Mouse (Mus musculus) CD4-positive helper T cell, adult 2 months (primary cell): Measurements from ENCODE around the gene Ccsap.
"Not testable (repeated sequence)": the region's sequence is repeated elsewhere in the genome, so short reads cannot be mapped to it uniquely, and the experiment has no call there.

Experiments used
- DNase-seq: peaks from one replicate; pipeline ENCODE4 v3.0.0-alpha.2; 2012; ENCODE audit warnings: low read depth, missing footprints, low spot score

Ccsap gene

DNA sequence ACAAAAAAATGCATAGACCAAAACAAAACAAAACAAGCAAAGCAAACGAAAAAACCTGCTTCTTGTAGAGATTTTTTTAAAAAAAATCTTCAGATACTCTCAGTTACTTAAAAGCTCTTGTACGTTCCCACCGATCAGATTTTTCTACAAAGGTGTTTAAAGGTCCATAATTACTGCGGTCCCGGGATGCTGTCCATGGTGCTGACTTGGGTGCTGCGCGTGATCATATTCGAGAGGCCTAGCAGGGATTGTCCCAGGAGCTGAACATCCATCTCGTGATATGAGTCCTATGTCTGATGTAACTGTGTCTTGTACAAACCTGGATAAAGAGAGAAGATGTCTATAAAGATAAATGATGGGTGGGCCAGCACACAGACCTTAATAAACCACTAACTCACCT lies 21.5 kb downstream of the Ccsap start:
- no peak for DNase-seq

DNA sequence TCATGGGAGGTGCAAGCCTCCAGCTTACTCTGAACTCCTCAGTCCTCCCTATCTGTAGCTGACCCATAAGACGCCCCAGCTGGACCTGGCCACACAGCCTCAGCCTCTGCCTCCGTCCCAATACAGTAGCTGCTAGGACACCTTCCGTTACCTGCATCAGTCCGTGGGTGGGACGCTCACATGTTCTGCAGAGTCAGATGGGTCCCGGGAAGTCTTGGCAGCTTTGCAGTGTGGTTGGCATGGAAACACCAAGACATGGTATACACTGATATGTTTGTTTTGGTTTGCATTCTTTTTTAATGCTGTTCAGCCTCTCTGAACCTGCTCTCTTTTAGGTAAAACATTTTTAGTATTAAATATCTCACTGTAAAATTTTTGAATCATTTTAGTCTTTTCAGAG lies 23.7 kb downstream of the Ccsap start:
- DNase-seq, result no peak

DNA sequence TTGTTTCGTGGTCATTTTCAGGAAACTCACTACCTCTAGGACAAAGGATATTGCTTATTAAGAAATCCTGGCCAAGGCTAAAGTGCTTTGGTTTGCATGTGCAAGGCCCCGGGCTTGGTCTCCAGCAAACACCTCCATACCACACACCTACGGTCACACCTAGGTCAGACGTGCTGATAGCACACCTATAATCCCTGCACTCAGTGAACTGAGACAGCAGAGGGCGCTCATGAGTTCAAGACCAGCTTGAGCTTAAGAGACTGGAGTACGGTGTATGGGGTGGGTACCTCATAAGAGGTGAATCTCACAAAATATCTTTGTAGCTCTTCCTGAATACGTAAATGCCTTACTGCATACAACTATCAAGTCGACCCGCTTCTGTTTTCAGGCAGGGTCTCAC lies 24.6 kb downstream of the Ccsap start:
- peak; percentile 68 for DNase-seq

DNA sequence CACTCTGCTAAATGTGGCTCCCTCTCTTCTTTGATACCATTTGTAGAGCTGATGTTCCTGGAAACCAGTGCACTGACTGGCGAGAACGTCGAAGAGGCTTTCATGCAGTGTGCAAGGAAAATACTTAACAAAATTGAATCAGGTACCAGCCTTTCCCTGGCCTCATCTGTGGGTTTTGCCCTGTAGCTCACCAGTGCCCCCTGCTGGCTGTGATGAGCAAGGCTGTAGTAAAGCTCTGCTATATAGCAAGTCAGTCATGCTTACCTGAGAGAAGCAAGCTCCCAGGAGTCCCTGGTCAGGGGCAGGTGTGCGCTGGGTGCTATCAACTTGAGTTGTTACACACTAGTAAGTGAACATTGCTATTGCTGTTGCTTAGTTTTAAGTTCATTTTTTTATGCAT lies 27.3 kb downstream of the Ccsap start:
- DNase-seq, result peak; percentile 56

DNA sequence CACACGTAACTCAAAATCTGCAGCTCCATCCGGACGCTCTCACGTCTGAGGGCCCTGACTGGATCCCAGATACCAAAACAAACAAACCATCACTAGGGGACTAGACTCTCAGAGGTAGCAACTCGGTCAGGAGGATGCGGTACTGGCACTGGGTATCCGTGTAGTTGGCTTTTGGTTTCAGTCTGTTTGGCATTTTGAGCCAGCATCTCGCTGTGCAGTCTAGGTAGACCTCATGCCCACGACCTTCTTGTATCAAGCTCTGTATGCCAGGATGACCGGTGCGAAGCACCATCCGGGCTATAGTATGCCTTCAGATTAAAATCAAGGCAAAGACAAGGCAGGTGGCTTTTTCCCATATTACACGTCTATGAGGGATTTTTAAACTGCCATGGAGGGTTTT lies 32.5 kb downstream of the Ccsap start:
- DNase-seq, result no peak

DNA sequence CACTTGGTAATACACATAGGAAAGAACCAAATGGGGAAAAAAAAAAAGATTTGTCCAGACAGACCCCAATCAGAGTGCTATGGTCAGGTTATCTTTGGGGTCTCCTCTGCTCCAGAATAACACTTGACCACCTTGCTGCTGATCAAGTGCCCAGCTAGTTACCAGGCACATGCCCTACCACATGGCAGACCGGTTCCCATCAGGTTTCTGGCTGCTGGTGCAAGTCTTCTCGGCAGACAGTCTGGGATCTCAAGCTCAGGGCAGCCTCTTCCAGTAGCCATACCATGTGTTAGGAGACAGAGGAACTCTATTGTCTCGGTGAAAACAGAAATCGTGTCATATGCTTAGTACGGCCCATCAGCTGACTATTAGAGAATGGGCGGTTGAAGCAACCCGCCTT lies 33.3 kb downstream of the Ccsap start:
- DNase-seq, result no peak

DNA sequence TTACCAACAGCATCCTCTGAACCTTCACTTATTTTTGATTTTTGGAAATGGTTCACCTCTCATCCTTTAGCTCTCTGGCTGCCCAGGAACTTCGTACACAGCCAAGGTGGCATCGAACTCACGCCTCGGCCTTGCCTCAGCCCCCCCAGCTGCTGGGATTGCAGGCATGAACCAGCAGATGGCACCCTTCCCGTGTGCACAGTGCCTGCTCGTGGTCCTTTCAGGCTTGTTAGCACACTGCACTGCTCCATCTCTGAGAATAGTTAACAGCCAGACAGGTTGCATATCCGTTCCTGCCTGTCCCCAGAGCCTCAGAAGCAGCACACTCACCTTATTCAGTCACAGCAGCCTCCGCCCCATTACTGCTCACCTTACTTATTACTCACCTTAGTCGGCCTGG lies 34.0 kb downstream of the Ccsap start:
- no peak for DNase-seq

DNA sequence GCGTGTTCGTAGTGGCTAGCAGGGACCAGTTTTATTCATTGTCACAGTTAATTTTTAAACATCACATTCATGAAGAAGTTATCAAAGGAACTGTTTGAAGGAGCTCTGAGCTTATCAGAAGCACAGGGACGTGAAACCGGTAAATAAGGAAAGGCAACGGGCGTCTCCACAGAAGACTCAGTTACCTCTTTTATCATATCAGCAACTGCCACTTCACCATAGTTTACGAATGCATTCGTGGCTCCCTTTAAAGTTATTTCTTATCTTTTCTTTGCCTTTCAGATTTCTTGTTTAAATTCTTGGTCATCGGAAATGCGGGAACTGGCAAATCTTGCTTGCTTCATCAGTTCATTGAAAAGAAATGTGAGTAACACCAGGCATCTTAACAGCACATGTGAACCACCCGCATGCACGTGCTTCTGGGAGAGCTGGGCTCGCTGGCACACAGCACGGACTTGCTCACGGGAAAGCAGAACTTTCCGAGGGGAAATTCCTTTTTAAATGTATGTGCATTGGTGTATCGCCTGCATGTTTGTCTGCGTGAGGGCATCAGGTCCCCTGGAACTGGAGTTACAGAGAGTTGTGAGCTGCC lies 36.4 kb downstream of the Ccsap start:
- no peak for DNase-seq

DNA sequence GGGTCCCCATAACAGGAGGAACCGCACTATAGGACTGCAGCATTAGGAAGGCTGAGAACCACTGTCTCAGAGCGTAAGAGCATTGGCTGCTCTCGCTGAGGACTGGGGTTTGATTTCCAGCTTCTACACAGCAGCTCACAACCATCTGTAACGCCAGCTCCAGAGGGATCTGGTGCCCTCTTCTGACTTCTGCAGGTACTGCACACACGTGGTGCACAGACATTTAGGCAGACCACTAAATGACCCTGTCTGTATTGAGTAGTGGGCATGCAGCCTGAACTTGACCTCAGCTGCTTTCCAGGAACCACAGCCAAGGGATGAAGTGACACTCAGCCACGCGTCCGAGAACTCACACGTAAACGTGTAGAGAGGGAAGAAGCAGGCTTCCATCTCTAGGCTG lies 36.9 kb downstream of the Ccsap start:
- DNase-seq, result no peak

DNA sequence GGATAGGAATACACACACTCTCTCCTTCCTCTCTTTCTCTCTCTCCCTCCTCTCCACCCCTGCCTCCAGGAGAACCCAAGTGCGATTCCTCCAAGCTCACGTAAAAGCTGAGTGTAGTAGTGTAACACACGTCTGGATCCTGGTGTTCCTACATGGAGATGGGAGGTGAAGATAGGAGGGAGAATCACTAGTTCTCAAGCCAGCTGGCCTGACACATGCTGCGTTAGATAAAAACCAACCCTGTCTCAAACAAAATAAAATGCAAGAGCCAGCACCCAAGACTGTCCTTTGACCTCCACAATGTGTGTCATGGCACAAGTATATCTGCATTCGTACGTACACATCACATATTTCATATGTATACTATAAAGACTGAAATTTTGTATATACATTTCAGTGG lies 39.2 kb downstream of the Ccsap start:
- DNase-seq, result no peak

DNA sequence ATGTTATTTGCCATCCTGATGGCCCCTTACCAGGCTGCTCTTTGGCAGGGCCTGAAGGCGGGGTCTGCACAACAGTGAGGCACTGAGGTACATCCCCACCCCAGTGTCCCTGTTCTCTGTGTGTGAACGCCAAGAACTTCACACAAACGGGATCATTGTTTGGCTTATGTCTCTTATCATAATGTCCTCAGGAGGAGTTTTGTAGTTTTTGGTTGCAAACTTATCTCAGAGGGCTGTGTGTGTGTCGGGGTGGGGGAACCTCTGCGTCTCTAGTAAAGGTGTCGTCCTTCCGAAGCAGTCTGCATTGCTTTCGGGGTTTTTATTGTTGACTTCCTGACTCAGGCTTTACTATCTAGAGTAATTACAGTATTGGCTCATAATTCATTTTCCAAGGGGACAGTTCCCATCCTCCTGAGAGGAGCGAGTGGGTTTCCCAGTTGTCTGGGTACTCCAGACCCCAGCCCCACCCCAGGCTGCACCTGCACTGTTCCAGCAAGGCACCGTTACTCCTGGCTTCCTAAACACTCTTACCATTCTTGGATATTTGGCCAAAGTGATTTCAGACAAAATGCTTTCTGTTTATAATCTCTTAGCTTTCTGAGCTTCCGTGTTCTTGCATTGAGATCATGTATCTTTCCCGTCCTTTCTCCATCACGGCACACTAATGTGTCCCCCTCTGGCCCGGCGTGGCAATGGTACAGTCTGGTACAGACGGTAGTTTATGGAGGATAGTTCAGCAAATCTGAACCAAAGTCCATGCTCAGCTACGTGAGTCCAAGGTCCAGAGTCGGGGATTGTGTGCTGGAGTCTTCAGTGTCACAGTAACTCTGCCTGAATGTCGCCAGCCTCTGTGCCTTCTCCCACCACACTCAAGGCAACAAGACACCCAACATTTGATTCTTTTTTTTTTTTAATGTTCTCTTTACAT lies 40.1 kb downstream of the Ccsap start:
- DNase-seq, result no peak

DNA sequence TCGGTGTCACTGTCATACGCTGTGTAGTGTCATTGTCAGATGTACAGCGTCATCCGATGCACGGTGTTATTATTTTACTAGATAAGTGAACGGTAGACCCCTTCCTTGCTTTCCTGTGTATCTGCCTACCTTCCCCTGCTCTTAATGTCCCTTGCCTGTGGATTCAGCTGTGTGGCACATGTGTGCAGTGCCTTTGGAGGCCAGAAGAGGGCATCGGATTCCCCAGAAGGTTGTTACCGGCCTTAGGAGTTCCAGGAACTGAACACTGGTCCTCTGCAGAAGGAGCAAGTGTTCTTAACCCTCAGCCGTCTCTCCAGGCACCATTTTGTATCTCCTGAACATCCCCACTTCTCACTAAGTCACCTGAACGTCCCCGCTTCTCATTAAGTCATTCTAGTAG lies 42.3 kb downstream of the Ccsap start:
- DNase-seq, result no peak

DNA sequence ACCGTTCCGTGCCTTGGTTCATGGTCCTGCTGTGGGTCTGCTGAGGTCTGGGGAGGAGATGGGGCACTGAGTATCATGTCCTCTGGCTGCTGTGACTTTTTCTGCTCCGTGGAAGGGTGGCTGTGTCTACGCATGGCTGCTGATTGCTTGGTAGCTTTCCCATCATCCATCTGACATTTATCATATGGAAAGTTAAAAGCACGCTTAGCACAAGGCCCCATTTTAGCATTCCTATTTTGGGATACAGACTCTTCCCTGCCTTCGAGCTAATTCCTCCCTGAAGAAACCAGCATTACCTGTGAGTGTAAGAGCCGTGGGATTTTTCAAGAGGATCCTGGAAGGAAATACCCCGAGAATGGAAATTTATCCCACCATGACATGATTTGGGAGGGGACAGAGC lies 43.1 kb downstream of the Ccsap start:
- no peak for DNase-seq

DNA sequence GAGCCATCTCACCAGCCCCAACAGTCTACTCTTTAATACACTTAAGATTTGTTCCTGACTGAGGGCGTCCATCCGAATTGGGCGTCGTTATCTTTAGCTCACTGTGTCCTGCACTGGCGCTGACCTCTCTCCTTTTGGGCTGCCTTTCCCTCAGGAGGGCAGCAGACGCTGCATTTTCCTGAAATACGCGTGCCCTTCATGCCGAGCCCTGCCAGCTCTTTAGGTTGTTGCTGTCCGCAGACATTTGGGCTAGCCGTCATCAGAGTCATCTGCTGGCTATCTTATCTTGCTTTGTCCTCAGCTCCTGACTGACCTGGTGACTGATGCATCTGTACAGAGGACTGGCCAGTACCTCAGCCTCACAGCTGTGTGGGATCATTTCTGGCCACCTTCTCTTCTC lies 44.7 kb downstream of the Ccsap start:
- no peak for DNase-seq

DNA sequence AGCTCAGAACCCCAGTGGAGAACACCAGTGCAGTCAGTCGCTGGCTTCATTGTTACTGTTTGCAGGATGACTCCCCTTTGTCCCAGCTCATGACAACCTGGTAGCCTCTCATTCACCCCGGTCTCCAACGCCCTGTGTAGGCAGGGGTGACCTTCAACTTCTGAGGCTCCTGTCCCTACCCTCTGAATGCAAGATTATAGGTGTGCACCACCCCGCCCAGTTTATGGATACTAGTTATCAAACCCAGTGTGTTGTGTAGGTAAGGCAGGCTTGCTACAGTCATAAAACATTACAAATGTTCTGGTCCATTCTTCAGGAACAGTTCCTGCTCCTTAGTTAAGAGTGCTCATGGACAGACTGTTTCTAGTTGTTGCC lies 46.1 kb downstream of the Ccsap start:
- no peak for DNase-seq

DNA sequence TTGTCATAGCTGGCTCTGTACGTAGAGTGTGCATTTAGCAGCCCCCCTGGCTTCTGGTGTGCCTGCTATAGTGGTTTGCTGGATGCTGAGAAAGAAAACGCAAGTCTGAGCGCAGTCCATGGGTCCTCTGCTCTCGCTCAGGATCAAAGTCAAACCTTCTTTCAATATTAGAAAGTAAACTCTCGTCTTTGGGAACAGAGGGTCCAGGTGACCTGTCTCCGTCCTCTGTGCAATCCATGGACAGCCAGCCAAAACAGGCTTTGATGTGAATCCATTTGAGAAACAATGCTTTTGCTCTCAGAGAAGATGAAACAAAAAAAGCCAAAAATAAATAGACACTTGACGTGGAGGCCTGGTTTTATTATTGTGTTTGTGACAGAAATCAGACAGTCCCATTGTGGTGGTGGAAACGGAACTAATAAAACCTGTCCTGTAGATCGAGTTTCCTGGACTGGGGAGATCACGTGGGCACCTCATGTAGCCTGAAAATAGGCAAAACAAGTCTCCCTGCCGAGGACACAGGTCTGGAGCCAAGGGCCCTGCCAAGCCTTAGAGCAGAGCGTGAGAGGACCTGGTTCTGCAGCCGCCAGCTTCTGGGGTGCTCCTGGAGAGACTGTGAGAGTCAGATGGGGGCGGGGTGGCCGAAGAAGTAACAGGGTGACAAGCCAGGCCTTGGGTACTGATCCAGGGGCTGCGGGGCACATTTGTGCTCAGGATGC lies 46.7 kb downstream of the Ccsap start:
- DNase-seq, result no peak

DNA sequence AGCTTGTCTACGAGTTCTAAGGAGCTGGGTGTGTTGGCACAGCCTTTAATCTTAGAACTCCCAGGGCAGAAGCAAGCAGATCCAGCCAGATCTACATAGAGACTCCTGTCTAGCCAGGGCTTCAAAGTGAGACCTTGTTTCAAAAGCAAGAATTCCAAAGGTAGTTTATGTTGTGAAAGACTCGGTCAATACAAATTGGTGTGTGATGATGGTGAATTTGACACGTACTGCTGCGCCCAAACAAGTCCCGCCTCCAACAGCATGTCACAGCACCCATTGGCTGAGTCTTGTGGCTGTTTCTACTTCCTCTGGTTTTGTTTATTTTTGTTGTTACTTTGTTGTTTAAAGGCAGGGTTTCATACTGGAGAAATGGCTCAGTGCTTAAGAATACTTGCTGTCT lies 47.8 kb downstream of the Ccsap start:
- DNase-seq, result no peak

DNA sequence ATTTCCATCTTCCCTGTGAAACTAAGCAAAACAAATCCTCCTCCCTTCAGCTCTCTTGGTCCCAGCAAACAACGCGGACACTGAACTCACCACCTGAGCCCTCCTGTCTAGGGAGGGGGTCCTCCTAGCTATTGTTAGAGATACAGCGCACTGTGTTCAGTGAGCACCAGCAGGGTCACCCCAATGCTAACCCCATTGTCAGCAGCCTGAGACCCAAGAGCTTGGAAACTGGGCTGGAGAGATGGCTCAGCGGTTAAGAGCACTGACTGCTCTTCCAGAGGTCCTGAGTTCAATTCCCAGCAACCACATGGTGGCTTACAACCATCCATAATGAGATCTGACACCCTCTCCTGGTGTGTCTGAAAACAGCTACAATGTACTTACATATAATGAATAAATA lies 50.7 kb downstream of the Ccsap start:
- DNase-seq, result not testable (repeated sequence)

DNA sequence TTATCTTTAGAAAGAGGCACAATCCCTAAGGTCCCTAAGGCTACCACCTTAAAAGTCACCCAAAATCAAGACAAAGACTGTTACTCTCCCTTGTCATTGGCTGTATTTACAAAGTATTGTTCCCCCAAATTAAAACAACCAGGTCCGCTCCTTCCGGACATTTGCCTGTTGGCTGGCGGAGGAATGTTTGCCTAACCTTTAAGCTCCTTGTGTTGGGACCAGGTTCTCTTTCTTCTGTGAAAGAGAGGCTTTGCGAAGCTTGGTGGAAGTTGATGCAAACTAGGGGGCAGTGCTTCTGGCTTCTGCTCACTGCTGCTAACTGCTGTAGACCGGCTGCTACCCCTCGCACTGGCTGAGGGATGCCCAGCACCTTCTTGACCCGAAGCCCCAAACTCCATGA lies 51.3 kb downstream of the Ccsap start:
- no peak for DNase-seq

DNA sequence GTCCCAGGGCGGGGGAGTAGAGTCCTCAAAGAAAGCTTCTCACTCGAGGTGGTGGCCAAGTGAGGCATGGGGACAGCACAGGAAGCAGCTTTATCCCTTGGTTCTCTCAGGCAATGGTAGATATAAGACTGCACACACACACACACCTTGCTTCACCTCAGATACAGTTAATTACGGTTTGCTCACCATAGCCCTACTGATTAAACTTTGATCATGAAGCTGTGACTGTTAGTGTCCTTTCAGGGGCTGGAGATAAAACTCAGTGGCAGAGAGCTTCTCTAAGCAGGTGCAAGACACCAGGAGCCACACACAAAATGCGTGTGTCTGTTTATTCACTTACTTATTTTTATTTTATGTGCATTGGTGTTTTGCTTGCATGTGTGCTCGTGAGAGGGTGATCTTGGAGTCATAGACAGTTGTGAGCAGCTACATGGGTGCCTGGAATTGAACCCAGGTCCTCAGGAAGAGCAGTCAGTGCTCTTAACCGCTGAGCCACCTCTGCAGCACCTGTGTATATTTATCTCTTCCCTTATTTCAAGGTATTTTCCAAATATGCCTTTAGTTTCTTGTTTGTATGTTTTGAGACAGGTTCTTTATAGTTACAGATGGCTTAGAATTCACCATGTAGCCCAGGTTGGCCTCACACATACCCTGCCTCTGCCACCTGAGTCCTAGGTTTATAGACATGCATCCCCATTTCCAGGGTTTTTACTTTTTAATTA lies 52.0 kb downstream of the Ccsap start:
- no peak for DNase-seq

DNA sequence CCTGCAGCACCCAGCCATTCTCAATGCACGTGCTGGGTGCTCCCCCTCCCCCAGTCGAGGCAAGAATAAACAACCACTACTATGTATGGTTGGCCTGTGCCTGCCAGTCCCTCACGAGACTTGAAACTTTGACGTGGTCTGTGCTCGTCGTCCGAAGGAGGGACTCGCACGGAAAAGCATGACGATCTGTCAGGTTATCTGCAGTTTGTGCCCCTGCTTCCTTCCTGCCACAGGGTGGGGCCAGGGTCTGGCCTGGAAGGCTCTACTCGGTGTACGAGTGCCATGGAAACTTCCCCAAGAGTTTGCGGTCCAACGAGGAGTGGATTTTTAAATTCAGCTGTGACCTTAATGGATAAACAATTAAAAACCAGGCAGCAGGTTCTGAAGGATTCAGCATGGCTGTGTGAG lies 53.0 kb downstream of the Ccsap start:
- peak; percentile 80 for DNase-seq

DNA sequence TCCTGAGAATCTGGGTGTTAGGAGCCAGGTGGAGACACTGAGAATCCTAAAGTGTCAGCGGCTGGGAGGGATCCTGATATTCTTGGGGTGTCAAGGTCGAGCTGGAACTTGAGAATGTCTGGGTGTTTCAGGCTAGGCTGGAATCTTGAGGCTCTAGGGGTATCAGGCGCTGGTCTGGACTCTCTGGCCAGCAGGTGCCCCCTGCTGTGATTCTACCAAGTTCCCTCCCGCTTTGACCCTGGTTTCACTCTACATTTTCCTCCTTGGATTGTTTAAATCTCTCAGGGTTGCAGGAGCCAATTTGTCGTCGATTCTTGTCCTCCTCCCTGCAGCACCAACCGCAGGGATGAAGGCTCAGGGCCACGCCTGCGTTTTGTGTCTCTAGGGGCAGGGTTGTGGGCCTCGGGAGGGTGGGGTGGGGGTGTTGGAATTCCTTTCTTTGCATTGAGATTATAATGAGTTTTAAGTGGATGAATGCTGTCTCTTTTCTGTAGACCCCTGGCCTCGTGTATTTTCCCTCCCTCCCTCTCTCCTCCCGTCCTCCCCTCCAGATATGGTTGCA lies 53.6 kb downstream of the Ccsap start:
- no peak for DNase-seq
